9 mouse cellular contexts compared by ENCODE assay signal in genomic region chr11:55025896-55026295, GRCm38 (mm10). TPM values are rescaled to one million over a fixed set of nuclear protein-coding genes. Genes with fewer than 3 reads are reported as not detected.
DNase-seq lines count a peak whose midpoint lies in the region; ATAC-seq and TF ChIP-seq lines count a peak whose summit lies in the region.
"Had no signal": no experiment of that assay in that cellular context is flagged by ENCODE, and none has a peak within 500 bp of the region (broad histone marks: within the 10 kb centered on the region; RNA-seq: fewer than 3 reads in every experiment).

No protein-coding gene starts in this region.

- no peak overlapping the region for H3K4me2 ChIP-seq in heart, embryonic 12.5 days
- H3K4me2 ChIP-seq in kidney, embryonic 16.5 days (replicated peaks; ENCODE audit: low read depth, low read length): no peak overlapping the region
- H3K4me2 ChIP-seq: liver, embryonic 15.5 days had no signal

- no peak for DNase-seq in heart, adult 8-10 months (ENCODE audit: low spot score)
- DNase-seq in cerebellum, adult 11-12 months: peak; percentile 55
- DNase-seq in induced T-regulatory cell, adult 2 months (ENCODE audit: low read depth): peak; percentile 58
- DNase-seq in thymus, adult 18-20 months: no peak
- DNase-seq in layer of hippocampus, adult 9-11 months: no peak

- H3K27me3 ChIP-seq in heart, embryonic 12.5 days (replicated peaks): no peaks in the 10 kb centered on the region
- H3K27me3 ChIP-seq in E14TG2a.4 (ENCODE audit: insufficient read depth, low read length): no peaks in the 10 kb centered on the region
- H3K27me3 ChIP-seq in kidney, embryonic 16.5 days (ENCODE audit: insufficient read depth, low read length): no peaks in the 10 kb centered on the region
- H3K27me3 ChIP-seq: liver, embryonic 15.5 days had no signal

- no peaks in the 10 kb centered on the region for H3K9me3 ChIP-seq in heart, embryonic 12.5 days (replicated peaks)
- H3K9me3 ChIP-seq in E14TG2a.4 (ENCODE audit: low read length): no peaks in the 10 kb centered on the region
- H3K9me3 ChIP-seq in kidney, embryonic 16.5 days (ENCODE audit: low read length): no peaks in the 10 kb centered on the region
- H3K9me3 ChIP-seq: liver, embryonic 15.5 days had no signal

- H3K4me1 ChIP-seq in heart, embryonic 12.5 days (replicated peaks): peaks cover 89% of the 10 kb centered on the region
- peaks cover 91% of the 10 kb centered on the region for H3K4me1 ChIP-seq in E14TG2a.4 (replicated peaks; ENCODE audit: low read depth, low read length)
- H3K4me1 ChIP-seq in kidney, embryonic 16.5 days (ENCODE audit: insufficient read depth, low read length): peaks cover 64% of the 10 kb centered on the region

- no peak overlapping the region for H3K4me3 ChIP-seq in heart, embryonic 12.5 days
- 0 out of 2 replicates have a peak overlapping the region, but pooled peaks have one; percentile 17 for H3K4me3 ChIP-seq in E14TG2a.4 (replicated peaks; ENCODE audit: low read length)
- H3K4me3 ChIP-seq in kidney, embryonic 16.5 days (ENCODE audit: low read length): no peak overlapping the region
- H3K4me3 ChIP-seq: liver, embryonic 15.5 days had no signal

- H3K27ac ChIP-seq in heart, embryonic 12.5 days (ENCODE audit: poor library complexity, severe bottlenecking): 0 out of 2 replicates have a peak overlapping the region, but pooled peaks have one; percentile 30
- no peak overlapping the region for H3K27ac ChIP-seq in kidney, embryonic 16.5 days (ENCODE audit: low read length)
- H3K27ac ChIP-seq: liver, embryonic 15.5 days had no signal

- ATAC-seq in heart, embryonic 12.5 days (ENCODE audit: insufficient number of reproducible peaks, low FRiP score): no peak
- ATAC-seq in kidney, embryonic 16.5 days (ENCODE audit: low FRiP score, low TSS enrichment): no peak

- no peak overlapping the region for H3K9ac ChIP-seq in heart, embryonic 12.5 days
- no peak overlapping the region for H3K9ac ChIP-seq in kidney, embryonic 16.5 days (replicated peaks; ENCODE audit: low read length)
- H3K9ac ChIP-seq: liver, embryonic 15.5 days had no signal

- TF ChIP-seq CTCF in E14TG2a.4 (conservative IDR thresholded peaks at IDR 0.05; ENCODE audit: low read length): no peak

- 93% methylated on average over 4 of the region's 4 CpGs for WGBS in heart, embryonic 12.5 days
- WGBS in kidney, embryonic 16.5 days: 80% methylated on average over 4 of the region's 4 CpGs

- peaks cover 23% of the 10 kb centered on the region for H3K36me3 ChIP-seq in heart, embryonic 12.5 days
- H3K36me3 ChIP-seq in E14TG2a.4 (ENCODE audit: insufficient read depth, low read length): peaks cover 34% of the 10 kb centered on the region
- no peaks in the 10 kb centered on the region for H3K36me3 ChIP-seq in kidney, embryonic 16.5 days (ENCODE audit: insufficient read depth, low read length)
- H3K36me3 ChIP-seq: liver, embryonic 15.5 days had no signal

RNA-seq across cellular contexts. Expression of gene Anxa6, which starts 7.3 kb away (rescaled TPM):
- polyA plus RNA-seq in heart, embryonic 12.5 days (2016; fragmentation: Nextera tagmentation; extraction: Ambion mirVana): 335 and 339 TPM in 2 replicates
- 100 to 1,000 TPM; 202 to 217 (median 212) TPM for total RNA-seq in heart, adult 8-10 months (2022)
- 239 and 266 TPM in 2 replicates for polyA plus RNA-seq in kidney, embryonic 16.5 days (2015; fragmentation: Nextera tagmentation; extraction: Ambion mirVana)

RNA-seq across cellular contexts. Expression of gene Ccdc69, which starts 52.0 kb away (rescaled TPM):
- 17.5 and 19.0 TPM in 2 replicates for polyA plus RNA-seq in heart, embryonic 12.5 days (2016; fragmentation: Nextera tagmentation; extraction: Ambion mirVana)
- total RNA-seq in heart, adult 8-10 months (2022): 1 to 10 TPM; 5.9 to 9.4 (median 6.5) TPM
- 3.0 and 3.6 TPM in 2 replicates for polyA plus RNA-seq in kidney, embryonic 16.5 days (2015; fragmentation: Nextera tagmentation; extraction: Ambion mirVana)

Comparison
In these comparisons a context has a peak if more than half of its experiments do, and no peak if none do; other contexts are left out.
1. DNase-seq: peak in cerebellum, adult 11-12 months (single experiment) and induced T-regulatory cell, adult 2 months (single experiment); none in heart, adult 8-10 months (single experiment), thymus, adult 18-20 months (0 of 2) and layer of hippocampus, adult 9-11 months (single experiment).